Mouse (Mus musculus): ENCODE results near the gene Preb. TPM values are rescaled to one million over a fixed set of nuclear protein-coding genes. Genes with fewer than 3 reads are reported as not detected.
A peak's percentile ranks its signal among the peaks of the same experiment; 100 is the strongest.

The Preb gene
- total RNA-seq, 2 experiments from 2014 or later: 81.0 to 86.9 TPM

GRCm38 (mm10) chr5:30924614-30925013 lies 35.5 kb downstream of the Preb start:
- no peak for DNase-seq
- intact Hi-C loops (cut with DNase I): no loop called here

- DNase-seq: no peak
- intact Hi-C loops (cut with DNase I): no loop called here
Observed at GRCm38 (mm10) chr5:30923119-30923518, 37.0 kb downstream of the Preb start.

- intact Hi-C loops (cut with DNase I): no loop called here
- DNase-seq: no peak
Observed at GRCm38 (mm10) chr5:30922581-30923041, 37.5 kb downstream of the Preb start.

- DNase-seq: peak; percentile 93 to 96
- intact Hi-C loops (cut with DNase I): loop anchor here (2.0 kb wide), 1 partner anchor 53 kb away; the partner anchor contains the start of gene Tmem214
Observed at GRCm38 (mm10) chr5:30921256-30922033, 38.7 kb downstream of the Preb start, which contains the start of gene Khk. TSS of gene Khk (plus strand) at chr5:30921431.

- intact Hi-C loops (cut with DNase I): loop anchor here (2.0 kb wide), 1 partner anchor 52 kb away; the partner anchor contains the start of gene Tmem214
- DNase-seq: peak in 1 of 2 experiments; percentile 41
Observed at GRCm38 (mm10) chr5:30920621-30921020, 39.5 kb downstream of the Preb start.

- DNase-seq: no peak
- intact Hi-C loops (cut with DNase I): loop anchor here (2.0 kb wide), 1 partner anchor 51 kb away; the partner anchor contains the start of gene Tmem214
Observed at GRCm38 (mm10) chr5:30919831-30920614, 40.1 kb downstream of the Preb start.

- intact Hi-C loops (cut with DNase I): no loop called here
- DNase-seq: no peak
Observed at GRCm38 (mm10) chr5:30918691-30919090, 41.5 kb downstream of the Preb start.

GRCm38 (mm10) chr5:30917891-30918670 lies 42.1 kb downstream of the Preb start:
- no peak for DNase-seq
- intact Hi-C loops (cut with DNase I): loop anchor here (2.0 kb wide), 1 partner anchor 41 kb away; no protein-coding TSS in a partner anchor

GRCm38 (mm10) chr5:30917348-30917747 lies 42.8 kb downstream of the Preb start:
- intact Hi-C loops (cut with DNase I): loop anchor here (2.0 kb wide), 1 partner anchor 41 kb away; no protein-coding TSS in a partner anchor
- DNase-seq: no peak

- intact Hi-C loops (cut with DNase I): loop anchor here (2.0 kb wide), 1 partner anchor 42 kb away; no protein-coding TSS in a partner anchor
Observed at GRCm38 (mm10) chr5:30916841-30917240, 43.3 kb downstream of the Preb start.

GRCm38 (mm10) chr5:30915974-30916433 lies 44.2 kb downstream of the Preb start:
- intact Hi-C loops (cut with DNase I): loop anchor here (2.0 kb wide), 3 partner anchors 27 to 109 kb away; partner anchors contain the start of gene Agbl5
- DNase-seq: peak; percentile 80 to 84

More at GRCm38 (mm10) chr5:30916841-30917240, 43.3 kb downstream of the Preb start:
- DNase-seq: no peak

GRCm38 (mm10) chr5:30915456-30915855 lies 44.7 kb downstream of the Preb start:
- DNase-seq: no peak
- intact Hi-C loops (cut with DNase I): loop anchor here (2.0 kb wide), 2 partner anchors 27 to 109 kb away; partner anchors contain the start of gene Agbl5

- no peak for DNase-seq
- intact Hi-C loops (cut with DNase I): loop anchor here (2.0 kb wide), 2 partner anchors 26 to 108 kb away; partner anchors contain the start of gene Agbl5
Observed at GRCm38 (mm10) chr5:30914849-30915248, 45.3 kb downstream of the Preb start.

GRCm38 (mm10) chr5:30914101-30914635 lies 46.0 kb downstream of the Preb start:
- intact Hi-C loops (cut with DNase I): loop anchor here (2.0 kb wide), 2 partner anchors 25 to 107 kb away; partner anchors contain the start of gene Agbl5
- no peak for DNase-seq

GRCm38 (mm10) chr5:30913060-30913841 lies 46.9 kb downstream of the Preb start, which contains the start of gene Emilin1:
TSS of gene Emilin1 (plus strand) at chr5:30913402.
- intact Hi-C loops (cut with DNase I): no loop called here
- peak; percentile 72 to 77 for DNase-seq

- no peak for DNase-seq
- intact Hi-C loops (cut with DNase I): no loop called here
Observed at GRCm38 (mm10) chr5:30912156-30912555, 48.0 kb downstream of the Preb start.

GRCm38 (mm10) chr5:30910481-30910880 lies 49.7 kb downstream of the Preb start:
- DNase-seq: no peak
- intact Hi-C loops (cut with DNase I): no loop called here

- no peak for DNase-seq
- intact Hi-C loops (cut with DNase I): no loop called here
Observed at GRCm38 (mm10) chr5:30909863-30910262, 50.3 kb downstream of the Preb start.

GRCm38 (mm10) chr5:30909300-30909659 lies 50.9 kb downstream of the Preb start:
- peak in 1 of 2 experiments; percentile 37 for DNase-seq
- intact Hi-C loops (cut with DNase I): no loop called here

Data from heart, postnatal 36 days (tissue).